Mouse (Mus musculus) kidney, postnatal 10 days (tissue): ENCODE measurements at regions not wholly inside any gene's neighbourhood (a gene's known extent, or its start where the extent isn't known, plus 50 kb on each side); places are given as distances from the start of the nearest gene placed in this dataset.

Source experiments
- DNase-seq: peaks from one replicate; pipeline ENCODE4 v3.0.0; 2021; ENCODE audit warnings: mixed read lengths

DNA sequence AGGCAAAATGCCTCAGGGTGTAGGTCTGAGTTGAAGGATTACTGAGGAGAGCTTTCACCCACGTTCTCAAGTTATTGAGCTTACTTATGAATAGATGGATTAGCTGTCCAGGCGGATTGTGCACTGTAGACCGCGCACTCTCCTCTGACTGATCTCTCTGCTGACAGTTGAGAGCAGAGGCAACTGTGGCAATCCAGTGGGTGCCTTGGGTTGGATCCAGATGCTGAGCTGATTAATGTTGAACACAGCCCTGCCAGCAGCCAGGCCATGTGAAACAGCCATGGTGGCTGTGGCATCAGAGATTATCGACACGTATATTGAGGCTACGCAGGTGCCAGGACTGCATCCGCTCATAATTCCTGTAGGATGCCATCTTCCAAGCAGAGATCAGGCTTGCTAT, 53.6 kb downstream of the Gm10320 start:
- DNase-seq, result no peak

DNA sequence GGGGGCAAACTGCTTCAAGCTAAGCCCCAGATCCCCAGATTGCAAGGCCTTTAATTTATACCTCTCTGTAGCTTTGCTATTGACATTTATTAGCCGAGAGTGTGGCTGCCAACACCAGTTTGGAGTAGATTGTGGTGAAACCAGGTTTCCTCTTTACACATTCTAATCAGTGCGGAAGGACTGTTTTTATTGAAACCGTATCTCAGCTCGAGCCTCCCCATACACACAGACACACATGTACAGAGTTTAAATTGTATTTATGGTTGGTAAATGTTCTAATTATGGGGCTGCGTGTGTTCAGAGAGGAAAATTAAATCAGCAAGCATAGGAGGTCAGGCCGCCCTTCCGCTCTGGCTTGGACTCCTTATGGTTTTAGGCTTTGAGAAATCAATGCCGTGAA, 54.8 kb downstream of the Gm10320 start:
- no peak for DNase-seq

DNA sequence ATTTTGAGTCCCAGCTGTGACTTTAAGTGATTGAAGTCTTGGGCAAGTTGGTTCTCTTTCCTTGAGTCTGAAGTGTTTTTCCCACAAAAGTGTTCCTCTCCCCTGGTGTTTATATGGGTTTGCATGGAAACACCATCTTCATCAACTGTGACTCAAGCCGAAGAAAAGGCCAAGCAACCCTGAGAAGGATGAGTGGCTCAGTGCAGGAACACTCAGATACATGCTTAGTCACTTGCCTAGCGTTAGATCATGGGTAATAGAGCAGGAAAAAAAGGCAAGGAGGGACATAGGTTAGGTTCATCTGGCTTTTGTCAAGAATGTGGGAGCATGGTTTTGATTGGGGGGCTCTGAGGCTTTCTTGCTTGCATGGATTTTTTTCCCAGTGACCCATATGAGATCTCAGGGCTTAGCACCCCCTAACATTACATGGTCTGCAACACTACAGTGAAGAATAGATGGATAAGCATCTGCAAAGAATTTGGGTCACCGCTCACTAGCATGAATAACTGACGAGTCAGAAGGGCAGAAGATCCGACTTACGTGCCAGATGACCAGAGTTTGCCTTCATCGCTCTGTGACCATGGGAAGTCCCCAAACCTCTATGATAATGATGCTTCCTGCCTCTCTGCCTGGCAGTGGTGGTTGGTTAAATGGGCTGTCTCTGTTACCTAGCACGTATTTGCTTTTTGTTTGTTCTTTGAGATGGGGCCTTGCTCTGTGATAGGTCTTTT, 56.4 kb downstream of the Gm10320 start:
- DNase-seq, result no peak

DNA sequence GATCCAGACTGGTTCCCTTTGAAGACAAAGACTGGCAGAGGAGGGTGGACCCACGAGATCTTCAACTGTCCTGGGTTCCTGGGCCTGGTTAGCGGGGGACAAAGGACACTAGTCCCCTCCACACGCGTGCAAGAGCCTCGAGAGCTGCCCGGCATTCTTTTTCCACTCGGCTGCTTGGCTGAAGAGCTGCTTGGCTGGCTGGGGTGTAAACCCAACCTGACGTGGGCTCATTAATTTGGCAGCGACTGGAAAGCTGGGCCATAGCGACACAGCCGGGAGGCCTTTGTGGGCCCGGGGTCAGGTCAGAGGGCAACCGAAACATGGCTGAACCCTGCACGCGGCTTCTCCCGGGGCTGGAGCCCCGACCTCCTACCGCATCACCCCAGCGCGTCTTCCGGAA, 62.0 kb downstream of the Gm10320 start:
- no peak for DNase-seq

DNA sequence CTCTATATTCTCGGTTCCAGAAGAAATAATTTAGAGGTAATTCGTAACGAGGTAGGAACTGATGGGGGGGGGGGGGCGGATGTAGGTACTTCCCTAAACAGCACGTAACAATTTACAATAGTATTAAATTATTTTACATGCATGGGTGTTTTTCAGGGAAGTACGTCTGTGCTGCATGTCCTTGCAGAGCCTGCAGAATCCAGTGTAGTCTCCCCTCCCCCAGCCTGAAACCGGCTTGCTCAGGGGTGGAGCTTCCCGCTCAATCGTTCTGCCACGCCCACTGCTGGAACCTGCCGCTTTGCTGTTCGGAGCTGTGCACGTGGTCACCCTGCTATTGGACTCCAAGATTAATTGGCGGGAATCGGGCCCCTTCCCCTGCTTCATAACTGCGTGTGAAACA, 64.1 kb downstream of the Gm10320 start:
- DNase-seq, result peak; percentile 49

DNA sequence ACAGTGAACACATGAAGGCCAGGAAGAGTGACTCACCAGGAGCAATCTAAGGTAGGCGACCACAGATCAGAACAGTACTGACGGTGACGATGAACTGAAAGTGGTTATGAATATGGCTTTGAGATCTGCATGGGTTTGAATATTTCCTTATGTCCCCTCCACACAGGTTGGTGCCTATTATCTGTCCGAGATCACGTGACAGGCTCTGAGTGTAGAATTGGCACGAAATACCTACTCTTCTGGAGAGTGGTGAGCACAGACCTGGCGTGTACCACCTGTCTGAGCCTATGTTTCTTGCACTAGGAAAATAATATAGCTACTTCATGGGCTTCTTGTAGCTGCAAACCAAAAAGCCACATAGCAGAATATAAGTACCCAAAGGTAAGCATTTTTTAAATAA, 66.8 kb downstream of the Gm10320 start:
- no peak for DNase-seq

DNA sequence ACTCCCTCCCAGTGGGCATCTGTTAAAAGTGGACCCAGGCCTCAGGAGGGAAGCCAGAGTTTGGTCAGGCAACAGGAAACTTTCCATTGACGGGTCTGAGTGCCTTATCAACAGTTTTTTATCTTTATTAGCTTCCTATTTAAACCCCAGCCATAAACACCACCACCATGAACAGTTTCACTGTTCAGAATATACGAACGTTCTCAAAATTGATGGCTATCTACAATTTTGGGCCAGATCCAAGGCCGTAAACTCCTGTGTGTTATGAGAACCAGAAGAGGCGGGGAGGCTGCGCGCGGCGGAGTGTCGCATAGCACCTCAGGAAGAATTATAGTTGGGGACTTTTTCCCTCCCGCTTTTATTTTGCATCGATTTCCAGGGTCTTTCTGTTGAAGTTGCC, 67.8 kb downstream of the Gm10320 start:
- DNase-seq, result peak; percentile 32

DNA sequence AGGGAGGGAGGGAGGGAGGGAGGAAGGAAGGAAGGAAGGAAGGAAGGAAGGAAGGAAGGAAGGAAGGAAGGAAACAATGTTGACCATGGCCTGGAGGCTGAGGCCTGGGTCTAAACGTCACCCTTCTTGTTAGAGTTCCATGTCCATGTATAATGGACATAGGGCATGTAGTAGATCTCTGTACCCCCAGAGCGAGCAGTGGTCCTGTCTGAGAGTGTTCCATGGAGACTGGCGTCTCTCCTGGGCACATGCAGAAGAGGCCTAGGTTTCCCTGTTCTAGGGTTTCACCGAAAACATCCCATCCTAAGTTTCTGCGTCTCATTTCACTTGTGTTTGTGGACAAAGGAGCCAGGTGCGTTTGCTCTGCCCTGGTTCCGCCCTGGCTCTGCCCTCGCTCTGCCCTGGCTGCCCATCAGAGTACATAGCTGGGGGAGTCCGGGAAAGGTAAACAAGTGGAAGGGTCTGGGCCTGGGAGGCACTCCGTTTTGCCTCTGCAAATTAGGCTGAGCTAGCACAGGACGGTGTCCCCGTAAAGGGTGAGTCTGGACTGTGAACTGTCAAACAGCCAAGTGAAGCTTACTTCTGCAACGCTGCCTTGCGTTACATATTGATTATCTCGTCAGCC, 66.5 kb downstream of the Foxd1 start:
- DNase-seq, result no peak

DNA sequence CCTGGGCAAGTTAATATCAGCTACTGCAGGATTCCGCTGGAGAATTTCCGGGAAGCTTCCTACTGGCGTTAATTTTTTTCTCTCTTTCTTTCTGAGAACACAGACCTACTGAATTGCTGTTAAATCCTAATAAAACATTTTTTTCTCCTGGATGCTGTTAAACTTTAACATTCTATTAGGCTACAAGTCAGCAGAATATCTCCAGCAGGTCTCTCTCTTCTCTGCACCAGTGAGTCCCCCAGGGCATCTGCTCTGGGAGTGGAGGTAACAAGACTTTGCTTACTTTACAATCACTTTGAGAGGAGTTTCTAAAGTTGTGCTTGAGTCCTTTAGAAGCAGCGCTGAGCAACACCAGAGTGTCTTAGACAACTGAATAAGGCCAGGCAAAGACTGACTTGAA, 63.7 kb downstream of the Foxd1 start:
- peak; percentile 34 for DNase-seq

DNA sequence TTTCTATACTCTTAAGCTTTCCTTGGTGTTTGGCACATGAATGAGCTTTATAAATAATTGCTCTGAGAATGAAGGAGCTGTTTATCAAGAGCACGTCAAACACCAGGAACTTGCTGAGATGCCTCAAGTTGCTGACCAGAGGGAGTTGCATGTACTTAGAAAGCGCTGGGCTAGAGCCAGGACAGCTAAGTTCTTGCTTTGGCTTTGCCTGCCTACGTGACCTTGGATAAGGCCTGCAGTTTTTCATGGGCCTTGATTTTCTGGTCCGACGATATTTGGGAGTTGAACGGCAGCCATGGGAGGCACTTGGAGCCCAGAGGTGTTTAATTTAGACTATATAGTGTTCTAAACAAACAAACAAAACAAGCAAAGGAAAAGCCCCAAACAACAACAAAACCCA, 62.4 kb downstream of the Foxd1 start:
- DNase-seq, result no peak

DNA sequence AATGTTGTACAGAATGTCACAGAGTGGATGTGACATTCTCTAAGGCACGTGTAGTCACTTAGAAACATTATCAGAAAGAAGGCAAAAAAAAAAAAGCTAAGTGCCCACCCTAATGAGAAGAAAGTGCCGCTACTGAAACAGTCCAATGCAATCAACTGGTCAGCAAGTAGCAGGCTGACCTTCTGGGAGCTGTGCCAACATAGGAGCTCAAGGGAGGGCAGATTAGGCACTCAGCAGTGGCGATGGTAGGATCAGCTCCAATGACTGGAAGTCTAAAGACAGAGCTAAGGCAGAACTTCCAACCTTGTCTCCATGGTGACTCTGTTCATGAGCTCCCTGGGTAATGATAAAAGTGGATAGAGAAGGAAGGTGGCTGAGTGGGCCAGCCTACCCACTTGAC, 60.8 kb downstream of the Foxd1 start:
- peak; percentile 77 for DNase-seq

DNA sequence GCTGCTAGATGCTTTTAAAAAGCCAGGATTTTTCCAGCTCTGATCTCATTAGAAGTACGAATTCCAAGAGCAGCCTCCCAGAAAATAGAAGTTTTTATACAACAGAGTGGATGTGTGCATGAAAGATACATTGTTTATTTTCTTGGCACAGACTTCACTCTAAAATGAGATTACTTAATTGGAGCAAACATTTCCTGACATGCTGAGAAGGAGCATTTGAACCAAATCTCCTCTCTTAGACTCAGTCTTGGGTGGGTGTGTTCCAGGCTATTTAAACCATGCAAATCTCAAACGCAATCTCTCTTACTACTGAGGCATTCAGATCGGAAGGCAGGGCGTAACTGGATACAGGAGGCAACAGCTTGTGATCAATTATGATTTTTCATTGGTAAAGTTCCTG, 59.2 kb downstream of the Foxd1 start:
- no peak for DNase-seq
